Mouse (Mus musculus) hindbrain, postnatal 0 days (tissue): ENCODE results near the gene Dock6. TPM values are rescaled to one million over a fixed set of nuclear protein-coding genes. Genes with fewer than 3 reads are reported as not detected.
A peak's percentile ranks its signal among the peaks of the same experiment; 100 is the strongest.

ENCODE experiments used
- ATAC-seq: fragments of 200-750 bp; cut with Nextera tagmentation; 2 replicates; pipeline ENCODE4 v1.8.0; 2017; ENCODE audit warnings: mild to moderate bottlenecking, moderate TSS enrichment, moderate library complexity
- DNase-seq: peaks from one replicate; pipeline ENCODE4 v3.0.0-alpha.2; 2015; ENCODE audit warnings: low spot score
- H3K27ac ChIP-seq: fragments of 300-500 bp; sonication (generic); 2 replicates; pipeline ENCODE4 v1.5.1; 2014; ENCODE audit warnings: mild to moderate bottlenecking
- H3K27me3 ChIP-seq: fragments of 300-500 bp; sonication (generic); 2 replicates; pipeline ENCODE4 v1.6.1; 2014; ENCODE audit warnings: low read length, mixed read lengths; ENCODE audit not compliant: insufficient read depth
- H3K36me3 ChIP-seq: fragments of 300-500 bp; sonication (generic); 2 replicates; pipeline ENCODE4 v1.6.1; 2014; ENCODE audit warnings: low read length, mixed read lengths; ENCODE audit not compliant: insufficient read depth
- H3K4me1 ChIP-seq: fragments of 300-500 bp; sonication (generic); 2 replicates; pipeline ENCODE4 v1.6.1; 2014; ENCODE audit warnings: antibody characterized with exemption, low read length, mixed read lengths; ENCODE audit not compliant: insufficient read depth
- H3K4me2 ChIP-seq: fragments of 300-500 bp; sonication (generic); 2 replicates; pipeline ENCODE4 v1.6.1; 2014; ENCODE audit warnings: low read depth, mild to moderate bottlenecking, low read length, moderate library complexity, mixed read lengths
- H3K4me3 ChIP-seq: fragments of 300-500 bp; sonication (generic); 2 replicates; pipeline ENCODE4 v1.5.1; 2014; ENCODE audit warnings: low read length
- H3K9ac ChIP-seq: fragments of 300-500 bp; sonication (generic); replicated peaks from 2 replicates; pipeline ENCODE4 v1.6.1; 2014; ENCODE audit warnings: mild to moderate bottlenecking, low read length, moderate library complexity, mixed read lengths
- H3K9me3 ChIP-seq: fragments of 300-500 bp; sonication (generic); 2 replicates; pipeline ENCODE4 v1.6.1; 2016; ENCODE audit warnings: low read length, mixed read lengths
- CTCF ChIP-seq: IDR thresholded peaks from 2 replicates; pipeline ENCODE4 v1.5.1; 2016; ENCODE audit warnings: antibody characterized with exemption, control low read depth, low read depth
- WGBS: fragments of 180-500 bp; shearing (Covaris S2); extraction: QIAGEN DNeasy Blood & Tissue Kit; methylation state at CpG from one replicate; pipeline ENCODE4 v1.1.7; 2014; 5-methylcytosine and 5-hydroxymethylcytosine counted together
- polyA plus RNA-seq: library from polyadenylated mRNA; unstranded; fragments of >200 nt; fragmentation: Nextera tagmentation; extraction: Ambion mirVana; gene quantifications from 2 replicates; pipeline ENCODE4 v1.2.1, GENCODE M21; 2015
- total RNA-seq: library from RNA; depleted of rRNA; stranded (reverse); fragments of >200 nt; gene quantifications from 2 replicates; pipeline ENCODE4 v1.2.3, GENCODE M21; 2014

Gene Dock6
- total and polyA plus RNA-seq, 2 experiments from 2014 or later: 11.5 to 15.6 TPM

DNA sequence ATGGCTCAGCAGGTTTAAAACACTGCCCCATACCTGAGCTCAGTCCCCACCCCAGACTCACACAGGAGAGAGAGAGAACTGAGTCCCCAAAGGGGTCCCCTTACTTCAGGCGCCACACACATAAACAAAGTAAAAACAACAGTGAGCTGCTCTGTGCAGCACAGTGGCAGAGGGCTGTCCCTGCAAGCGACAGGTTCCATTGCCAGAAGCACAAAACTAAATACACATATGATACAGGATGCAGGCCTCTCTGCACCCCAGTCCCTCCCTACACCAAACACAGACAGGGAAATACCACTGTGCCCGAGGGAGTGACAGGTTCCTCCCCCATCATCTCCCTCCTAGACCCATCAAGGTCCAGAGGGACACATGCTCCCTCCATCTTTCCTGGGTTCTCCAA, 5.0 kb downstream of the Dock6 start:
- 44% methylated on average over 3 of the region's 3 CpGs for WGBS
- peak overlapping the region; percentile 8; the same call in 1 of the 2 replicates for H3K4me2 ChIP-seq
- DNase-seq (no peak), ATAC-seq (no peak)
- no peak for TF ChIP-seq CTCF
- no peaks in the 10 kb centered on the region for H3K36me3 ChIP-seq
- H3K4me1 ChIP-seq: no peaks in the 10 kb centered on the region
- H3K9me3 ChIP-seq: no peaks in the 10 kb centered on the region
- H3K27me3 ChIP-seq: no peaks in the 10 kb centered on the region
- H3K27ac ChIP-seq: peak overlapping the region; percentile 55
- no peak overlapping the region for H3K4me3 ChIP-seq
- no peak overlapping the region for H3K9ac ChIP-seq

DNA sequence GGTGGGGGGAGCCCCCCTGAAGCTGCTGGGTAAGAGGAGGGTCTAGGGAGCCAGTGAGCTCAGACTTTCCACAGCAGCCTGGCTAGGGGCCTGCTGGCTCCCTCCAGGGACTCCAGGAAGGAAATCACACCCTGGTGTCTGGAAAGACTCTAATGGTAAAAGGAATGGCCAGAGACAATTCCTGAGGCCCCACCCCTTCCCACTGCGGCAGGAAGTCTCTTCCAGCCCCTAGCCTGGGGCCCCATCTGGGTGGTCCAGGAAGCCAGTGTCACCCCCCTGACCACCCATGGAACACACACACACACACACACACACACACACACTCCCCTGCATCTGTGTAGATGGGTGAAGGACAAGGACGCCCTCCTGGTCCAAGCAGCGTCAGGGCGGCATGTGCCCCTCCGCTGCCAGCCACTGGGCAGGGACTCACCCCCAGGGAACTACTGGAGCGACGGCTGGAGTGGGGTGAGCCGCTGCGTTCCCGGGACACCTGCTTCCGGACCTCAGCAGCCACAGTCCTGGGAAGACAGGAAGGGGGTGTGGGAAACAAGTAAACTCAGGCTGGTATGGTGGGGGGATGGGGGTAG, 5.6 kb downstream of the Dock6 start:
- no peak for TF ChIP-seq CTCF
- H3K4me1 ChIP-seq: no peaks in the 10 kb centered on the region
- no peak overlapping the region for H3K4me3 ChIP-seq
- peak overlapping the region; percentile 8 for H3K4me2 ChIP-seq
- H3K27me3 ChIP-seq: no peaks in the 10 kb centered on the region
- no peaks in the 10 kb centered on the region for H3K9me3 ChIP-seq
- DNase-seq (no peak), ATAC-seq (no peak)
- H3K27ac ChIP-seq: peak overlapping the region; percentile 55
- H3K36me3 ChIP-seq: no peaks in the 10 kb centered on the region
- 25% methylated on average over 11 of the region's 11 CpGs for WGBS
- no peak overlapping the region for H3K9ac ChIP-seq

DNA sequence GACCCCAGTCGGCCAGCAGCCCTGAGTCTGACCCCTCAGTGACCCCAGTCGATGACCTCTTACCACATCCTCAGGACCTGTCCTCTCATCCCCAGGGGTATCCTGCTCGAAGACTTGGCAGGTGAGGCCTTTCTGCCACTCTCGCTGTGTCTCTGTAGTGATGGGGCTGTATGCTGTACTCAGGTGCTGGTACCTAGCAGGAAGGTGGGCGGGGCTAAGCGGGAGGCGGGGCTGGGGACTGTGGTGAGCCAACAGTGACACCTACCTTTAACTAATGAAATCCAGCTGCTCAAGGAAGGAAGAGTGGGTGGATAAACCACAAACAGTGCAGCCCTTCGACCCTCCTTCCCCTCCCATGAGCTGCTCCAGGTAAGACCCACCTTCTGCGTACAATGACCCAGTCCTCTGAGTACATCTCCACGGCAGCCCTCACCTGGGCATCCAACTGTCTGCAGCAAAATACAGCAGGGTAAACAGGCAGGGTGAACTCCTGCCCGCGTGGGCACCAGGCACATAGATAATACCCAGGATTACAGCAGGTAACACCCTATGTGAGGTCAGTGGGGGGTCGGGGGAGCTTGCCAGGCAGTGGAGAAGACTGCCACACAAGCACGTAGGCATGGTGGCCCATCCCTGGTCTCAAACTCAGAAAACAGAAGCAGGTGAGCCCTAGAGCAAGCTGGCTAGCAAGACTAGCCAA, 6.9 kb downstream of the Dock6 start:
- ATAC-seq (no peak), DNase-seq (no peak)
- no peak overlapping the region for H3K9ac ChIP-seq
- H3K36me3 ChIP-seq: no peaks in the 10 kb centered on the region
- no peak overlapping the region for H3K4me3 ChIP-seq
- no peak overlapping the region for H3K4me2 ChIP-seq
- no peaks in the 10 kb centered on the region for H3K27me3 ChIP-seq
- no peak for TF ChIP-seq CTCF
- H3K4me1 ChIP-seq: no peaks in the 10 kb centered on the region
- no peak overlapping the region for H3K27ac ChIP-seq
- H3K9me3 ChIP-seq: no peaks in the 10 kb centered on the region
- 65% methylated on average over 14 of the region's 14 CpGs for WGBS

DNA sequence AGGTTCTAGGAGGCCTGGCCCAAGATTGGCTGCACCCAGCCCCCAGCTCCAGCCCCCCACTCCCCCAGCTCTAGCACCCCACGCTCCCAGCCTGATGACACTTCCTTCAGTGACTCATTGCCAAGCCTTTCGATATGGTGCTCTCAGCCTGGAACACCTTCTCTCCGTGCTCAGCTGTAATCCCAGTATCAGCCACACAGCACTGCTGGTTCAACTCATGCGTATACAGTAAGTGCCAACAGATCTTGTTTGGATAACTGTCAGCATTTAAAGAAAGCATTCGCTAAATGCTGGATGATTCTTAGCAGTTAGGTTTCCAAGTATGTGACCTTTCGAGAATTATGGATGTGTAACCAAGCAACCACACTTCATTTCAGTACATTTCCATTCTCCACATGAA, 9.3 kb downstream of the Dock6 start:
- H3K4me1 ChIP-seq: no peaks in the 10 kb centered on the region
- H3K9me3 ChIP-seq: no peaks in the 10 kb centered on the region
- H3K27ac ChIP-seq: no peak overlapping the region
- no peak for ATAC-seq
- WGBS: 74% methylated on average over 6 of the region's 6 CpGs
- DNase-seq: peak; percentile 20
- no peak overlapping the region for H3K9ac ChIP-seq
- no peak; the same call in 1 of the 2 replicates for TF ChIP-seq CTCF
- no peak overlapping the region for H3K4me3 ChIP-seq
- no peak overlapping the region for H3K4me2 ChIP-seq
- no peaks in the 10 kb centered on the region for H3K36me3 ChIP-seq
- H3K27me3 ChIP-seq: no peaks in the 10 kb centered on the region

DNA sequence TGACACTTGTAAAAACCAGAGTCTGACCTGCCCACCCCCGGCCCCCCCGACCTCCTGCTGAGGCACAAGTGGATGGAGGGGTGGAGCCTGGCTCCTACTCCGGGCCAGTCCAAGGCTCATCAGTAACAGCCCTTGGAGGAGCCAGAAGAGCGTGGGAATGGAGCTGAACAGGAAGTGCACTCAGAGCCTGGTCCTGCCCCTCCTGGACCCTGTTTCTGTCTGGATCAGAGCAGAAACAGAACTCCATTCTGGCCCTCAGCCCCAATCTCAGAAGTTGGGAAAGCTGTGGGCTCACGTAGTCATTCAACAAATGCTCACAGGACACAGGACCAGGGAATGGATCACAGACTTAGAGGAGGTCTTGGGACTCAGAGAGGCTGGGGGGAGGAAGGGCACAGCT, 10.0 kb downstream of the Dock6 start:
- H3K4me2 ChIP-seq: no peak overlapping the region
- H3K27ac ChIP-seq: no peak overlapping the region
- no peaks in the 10 kb centered on the region for H3K27me3 ChIP-seq
- DNase-seq: no peak
- no peak overlapping the region for H3K9ac ChIP-seq
- TF ChIP-seq CTCF: no peak
- H3K36me3 ChIP-seq: no peaks in the 10 kb centered on the region
- no peak for ATAC-seq
- H3K9me3 ChIP-seq: no peaks in the 10 kb centered on the region
- WGBS: 60% methylated on average over 5 of the region's 5 CpGs
- no peak overlapping the region for H3K4me3 ChIP-seq
- no peaks in the 10 kb centered on the region for H3K4me1 ChIP-seq

DNA sequence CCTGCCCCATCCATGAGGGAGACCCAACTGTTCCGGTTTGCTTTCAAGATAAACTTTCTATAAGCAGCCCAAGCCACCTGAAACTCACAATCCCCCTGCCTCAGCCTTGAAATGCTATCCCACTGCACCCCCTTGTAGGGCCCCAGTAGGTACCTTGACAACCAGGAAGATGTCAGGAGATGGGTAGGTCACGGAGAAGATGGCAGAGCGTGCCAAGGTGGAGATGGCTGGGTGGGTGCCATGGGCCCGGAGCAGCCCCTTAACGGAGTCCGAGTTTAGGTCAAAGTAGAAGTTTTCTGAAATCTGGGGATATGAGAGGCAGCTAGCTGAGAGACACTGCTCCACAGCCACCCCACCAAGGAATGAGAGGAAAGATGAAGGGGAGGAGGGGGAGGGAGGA, 11.1 kb downstream of the Dock6 start:
- H3K4me3 ChIP-seq: no peak overlapping the region
- DNase-seq (no peak), ATAC-seq (no peak)
- no peak overlapping the region for H3K27ac ChIP-seq
- H3K27me3 ChIP-seq: no peaks in the 10 kb centered on the region
- H3K9ac ChIP-seq: no peak overlapping the region
- H3K9me3 ChIP-seq: no peaks in the 10 kb centered on the region
- no peaks in the 10 kb centered on the region for H3K4me1 ChIP-seq
- WGBS: 91% methylated on average over 6 of the region's 6 CpGs
- TF ChIP-seq CTCF: no peak
- no peaks in the 10 kb centered on the region for H3K36me3 ChIP-seq
- H3K4me2 ChIP-seq: no peak overlapping the region

DNA sequence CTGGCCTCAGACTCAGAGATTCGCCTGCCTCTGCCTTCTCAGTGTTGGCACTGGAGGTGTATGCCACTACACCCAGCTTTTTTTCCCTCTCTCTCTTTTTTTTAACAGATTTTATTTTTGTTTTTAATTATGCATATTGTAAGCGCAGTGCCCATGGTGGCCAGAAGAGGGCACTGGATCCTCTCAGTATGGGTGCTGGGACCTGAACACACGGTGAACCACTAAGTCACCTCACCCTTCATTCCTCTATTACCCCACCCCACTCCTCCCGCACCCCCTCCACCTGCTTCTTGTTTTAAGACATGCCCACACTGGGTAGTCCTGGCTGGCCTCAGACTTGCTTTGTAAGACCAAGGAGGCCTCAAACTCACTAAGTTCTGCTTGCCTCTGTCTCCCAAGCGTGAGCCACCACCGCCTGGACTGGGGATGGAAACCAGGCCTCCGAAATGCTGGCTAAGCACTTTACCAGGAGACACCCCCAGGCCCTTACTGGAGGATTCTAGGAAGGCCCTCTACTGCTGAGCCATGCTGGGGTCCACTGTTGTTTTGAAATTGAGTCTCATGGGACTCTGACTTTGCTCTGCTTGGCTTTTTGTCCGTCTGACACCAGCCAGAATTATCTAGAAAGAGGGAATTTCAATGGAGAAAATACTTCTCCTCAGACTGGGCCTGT, 12.2 kb downstream of the Dock6 start:
- TF ChIP-seq CTCF: peak; percentile 76
- no peak overlapping the region for H3K4me2 ChIP-seq

More for the DNA sequence above, 12.2 kb downstream of the Dock6 start:
- Histone ChIP-seq H3K4me1 (no peaks in the 10 kb centered on the region), H3K36me3 (no peaks in the 10 kb centered on the region), H3K4me3 (no peak overlapping the region), H3K9ac (no peak overlapping the region), H3K9me3 (no peaks in the 10 kb centered on the region), H3K27ac (no peak overlapping the region), H3K27me3 (no peaks in the 10 kb centered on the region)
- 57% methylated on average over 8 of the region's 8 CpGs for WGBS
- DNase-seq (peak; percentile 58), ATAC-seq (peak; percentile 10; the same call in 1 of the 2 replicates)
